Mouse (Mus musculus): Measurements from ENCODE around the gene Cd8b1. TPM values are rescaled to one million over a fixed set of nuclear protein-coding genes. Genes with fewer than 3 reads are reported as not detected.

Gene Cd8b1
- polyA plus RNA-seq (2012; ENCODE audit: low replicate concordance): 5.1 and 9.4 TPM in 2 replicates

GRCm38 (mm10) chr6:71322491-71322921 lies at the start of gene Cd8b1:
Gene Cd8b1, plus strand, starts transcription at chr6:71322788.

GRCm38 (mm10) chr6:71321826-71322283 lies 733 bp upstream of the Cd8b1 start, which contains the start of gene Smyd1:
Gene Smyd1, minus strand, starts transcription at chr6:71322233.

GRCm38 (mm10) chr6:71373249-71373775 lies 50.7 kb downstream of the Cd8b1 start, which contains the start of gene Cd8a:
Gene Cd8a, plus strand, starts transcription at chr6:71373427.

Other genes starting within 250 kb of the Cd8b1 start
- gene Thnsl2, start 178.3 kb upstream of the Cd8b1 start, polyA plus RNA-seq (2012; ENCODE audit: low replicate concordance): 0.62 and 1.6 TPM in 2 replicates
- gene Fabp1, start 123.0 kb upstream of the Cd8b1 start, polyA plus RNA-seq (2012; ENCODE audit: low replicate concordance): not detected in 2 replicates
- gene Krcc1, start 51.1 kb upstream of the Cd8b1 start, polyA plus RNA-seq (2012; ENCODE audit: low replicate concordance): 71.4 and 95.0 TPM in 2 replicates
- 0.13 and 0.62 TPM in 2 replicates for gene Smyd1, start 555 bp upstream of the Cd8b1 start, polyA plus RNA-seq (2012; ENCODE audit: low replicate concordance)
- 4.7 and 10.0 TPM in 2 replicates for gene Cd8a, start 50.6 kb downstream of the Cd8b1 start, polyA plus RNA-seq (2012; ENCODE audit: low replicate concordance)
- 9.2 and 12.8 TPM in 2 replicates for gene Rmnd5a, start 117.8 kb downstream of the Cd8b1 start, polyA plus RNA-seq (2012; ENCODE audit: low replicate concordance)
- gene Rnf103, start 171.1 kb downstream of the Cd8b1 start, polyA plus RNA-seq (2012; ENCODE audit: low replicate concordance): 18.8 and 51.1 TPM in 2 replicates
- gene Chmp3, start 221.0 kb downstream of the Cd8b1 start, polyA plus RNA-seq (2012; ENCODE audit: low replicate concordance): 13.2 and 32.9 TPM in 2 replicates

All from hematopoietic multipotent progenitor cell, adult 10-12 weeks (in vitro differentiated cells).